Mouse (Mus musculus): ENCODE results near the gene Unc5c. TPM values are rescaled to one million over a fixed set of nuclear protein-coding genes. Genes with fewer than 3 reads are reported as not detected.

The Unc5c gene
- total RNA-seq, 2 experiments from 2014 or later: 52.2 to 56.9 TPM

DNA sequence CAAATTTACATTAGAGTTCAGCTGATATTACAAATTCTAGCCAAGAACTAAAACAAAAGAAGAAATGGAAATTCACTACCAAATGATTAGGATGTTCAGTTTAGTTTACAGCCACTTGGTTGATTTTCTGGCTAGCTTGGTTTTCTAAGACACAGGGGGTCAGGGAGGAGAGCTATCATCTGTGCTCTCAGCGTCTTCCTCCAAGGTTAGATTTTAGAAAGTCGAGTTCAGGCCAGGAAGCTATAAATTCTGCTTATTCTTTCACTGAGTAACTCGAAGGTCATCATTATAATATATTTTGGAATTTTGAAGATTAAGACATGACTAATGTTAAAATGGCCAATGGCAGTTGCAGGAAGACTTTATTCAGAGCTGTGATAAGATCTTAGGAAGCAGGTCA, 131.4 kb downstream of the Unc5c start:
- intact Hi-C loops (cut with DNase I): no loop called here
- no peak for DNase-seq

DNA sequence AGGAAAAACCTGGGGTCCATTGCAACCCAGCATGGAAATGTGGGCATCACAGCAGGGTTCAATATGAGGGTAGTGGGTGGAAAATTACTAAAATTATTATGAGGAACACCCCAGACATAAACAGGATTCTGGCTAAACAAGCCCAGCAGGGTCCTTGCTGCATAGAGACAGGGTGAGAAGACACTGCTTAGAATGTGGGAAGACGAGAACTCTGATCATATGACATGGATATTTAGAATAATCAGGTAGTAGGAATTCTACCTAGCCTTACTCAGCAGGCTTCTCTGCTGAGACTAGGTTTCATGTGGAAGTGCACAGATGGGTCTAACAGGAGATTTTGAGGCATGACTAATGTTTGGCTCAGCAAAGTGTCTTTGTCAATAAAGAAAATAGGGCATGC, 131.9 kb downstream of the Unc5c start:
- peak; percentile 39 for DNase-seq
- intact Hi-C loops (cut with DNase I): no loop called here

DNA sequence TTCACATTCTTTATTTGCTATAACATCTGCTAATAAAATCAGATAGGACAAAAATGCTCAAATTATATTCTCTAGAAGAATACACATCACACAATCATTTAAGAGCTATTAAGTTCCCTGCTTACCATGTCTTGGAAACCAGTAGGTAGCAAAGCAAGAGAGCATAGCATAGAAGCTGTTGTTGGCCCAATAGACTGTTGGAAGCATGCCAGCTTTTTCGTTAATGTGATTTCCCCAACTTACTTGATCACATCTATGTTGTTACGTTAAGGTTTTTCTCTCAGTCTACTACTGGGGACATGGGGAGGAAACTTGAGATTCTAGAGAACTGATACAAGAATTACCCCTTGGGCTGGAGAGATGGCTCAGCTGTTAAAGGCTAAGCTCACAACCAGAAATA, 133.0 kb downstream of the Unc5c start:
- no peak for DNase-seq
- intact Hi-C loops (cut with DNase I): no loop called here

DNA sequence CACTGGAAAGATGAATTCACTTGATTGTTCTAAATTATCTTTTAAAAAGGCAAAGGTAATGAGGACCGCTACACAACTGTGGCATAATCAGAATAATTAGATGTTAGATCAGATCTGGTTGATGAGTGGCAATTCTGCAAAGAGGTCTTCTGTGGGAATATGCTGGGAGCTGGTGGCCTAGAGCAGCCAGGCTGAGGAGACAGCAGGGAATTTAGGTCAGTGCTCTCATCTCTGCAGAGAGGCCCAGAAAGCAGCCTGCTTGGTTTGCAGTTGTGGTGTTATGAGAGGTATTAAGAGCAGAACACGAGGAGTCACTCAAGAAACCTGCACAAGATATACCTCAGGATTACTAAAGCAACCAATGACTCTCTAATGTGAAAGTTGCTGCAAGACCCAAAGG, 133.9 kb downstream of the Unc5c start:
- DNase-seq: no peak
- intact Hi-C loops (cut with DNase I): no loop called here

DNA sequence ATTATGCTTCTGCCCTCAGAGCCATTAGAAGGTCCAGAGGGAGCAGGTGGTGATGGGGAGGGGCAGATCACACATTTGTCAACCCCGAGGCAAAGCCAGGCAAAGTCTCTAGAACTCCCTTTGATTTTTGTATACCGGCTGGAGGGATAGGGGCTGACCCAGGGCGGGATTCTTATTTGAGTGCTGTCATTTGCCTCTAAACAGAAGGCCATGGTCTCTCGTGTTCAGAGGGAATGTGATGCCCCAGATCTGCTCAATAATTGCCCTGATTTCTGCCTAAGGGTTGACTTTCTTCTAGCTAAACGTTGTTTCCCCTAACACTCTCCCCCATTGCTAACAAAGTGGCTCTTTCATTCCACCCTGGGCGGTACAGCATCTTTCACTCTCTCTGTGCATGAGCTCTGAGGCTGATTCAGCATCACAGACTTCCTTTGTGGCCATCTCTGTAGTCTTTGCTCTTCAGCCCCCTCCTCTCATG, 136.1 kb downstream of the Unc5c start:
- DNase-seq: peak; percentile 63
- intact Hi-C loops (cut with DNase I): no loop called here

DNA sequence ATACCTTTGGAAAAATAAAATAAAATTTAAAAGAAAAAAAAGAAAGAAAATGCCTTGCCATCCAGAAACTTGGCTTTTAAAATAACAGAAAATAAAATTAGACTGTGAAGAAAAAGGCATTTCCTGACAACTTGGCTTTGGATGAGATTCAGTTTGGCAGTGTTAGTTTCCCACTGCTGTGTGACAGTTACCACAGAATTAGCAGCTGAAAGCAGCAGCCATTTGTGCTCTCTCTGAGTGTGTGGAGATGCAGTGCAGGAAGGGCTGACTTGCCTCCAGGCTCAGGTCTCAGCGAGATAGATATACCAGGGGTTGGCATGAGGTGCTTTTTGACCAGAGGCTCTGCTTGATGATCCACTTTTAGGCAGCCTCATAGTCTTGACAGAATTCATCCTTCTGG, 151.7 kb downstream of the Unc5c start:
- intact Hi-C loops (cut with DNase I): no loop called here

DNA sequence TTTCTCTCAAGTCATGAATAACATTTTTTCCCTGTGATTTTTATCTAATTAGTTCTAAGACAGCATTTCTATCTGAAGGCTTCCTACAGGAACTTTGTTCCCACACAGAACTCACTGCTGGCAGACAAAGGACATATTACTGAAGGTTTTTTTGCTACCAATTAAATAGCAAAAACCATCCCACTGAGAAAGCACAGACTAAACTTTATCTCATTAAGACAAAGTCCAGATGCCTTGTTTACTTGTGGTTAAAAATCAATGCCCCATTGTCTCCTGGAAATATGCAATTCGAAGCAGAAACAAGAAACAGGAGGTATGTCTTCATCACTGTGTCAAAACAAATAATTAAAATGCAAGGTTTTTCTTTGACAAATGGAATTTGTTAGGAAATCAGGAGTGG, 153.7 kb downstream of the Unc5c start:
- intact Hi-C loops (cut with DNase I): no loop called here
- DNase-seq: no peak

More for the DNA sequence above, 151.7 kb downstream of the Unc5c start:
- DNase-seq: no peak

DNA sequence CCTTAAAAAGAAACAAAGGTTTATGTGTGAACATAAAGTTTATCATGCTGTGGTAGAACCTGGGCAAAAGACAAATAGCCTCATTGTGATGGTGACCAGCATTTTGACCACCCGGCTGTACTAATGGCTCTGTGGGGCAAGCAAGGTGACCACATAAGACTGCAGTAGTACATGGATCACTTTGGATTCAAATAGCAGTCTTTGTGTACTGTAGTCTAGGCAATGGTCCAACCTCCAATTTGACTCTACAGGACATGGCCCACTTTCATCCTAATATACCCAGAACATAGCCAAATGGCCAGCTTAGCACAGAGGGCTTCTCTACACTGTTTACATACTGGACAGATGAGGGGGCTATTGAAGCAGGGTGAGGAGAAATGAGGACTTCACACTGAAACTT, 156.5 kb downstream of the Unc5c start:
- no peak for DNase-seq
- intact Hi-C loops (cut with DNase I): no loop called here

DNA sequence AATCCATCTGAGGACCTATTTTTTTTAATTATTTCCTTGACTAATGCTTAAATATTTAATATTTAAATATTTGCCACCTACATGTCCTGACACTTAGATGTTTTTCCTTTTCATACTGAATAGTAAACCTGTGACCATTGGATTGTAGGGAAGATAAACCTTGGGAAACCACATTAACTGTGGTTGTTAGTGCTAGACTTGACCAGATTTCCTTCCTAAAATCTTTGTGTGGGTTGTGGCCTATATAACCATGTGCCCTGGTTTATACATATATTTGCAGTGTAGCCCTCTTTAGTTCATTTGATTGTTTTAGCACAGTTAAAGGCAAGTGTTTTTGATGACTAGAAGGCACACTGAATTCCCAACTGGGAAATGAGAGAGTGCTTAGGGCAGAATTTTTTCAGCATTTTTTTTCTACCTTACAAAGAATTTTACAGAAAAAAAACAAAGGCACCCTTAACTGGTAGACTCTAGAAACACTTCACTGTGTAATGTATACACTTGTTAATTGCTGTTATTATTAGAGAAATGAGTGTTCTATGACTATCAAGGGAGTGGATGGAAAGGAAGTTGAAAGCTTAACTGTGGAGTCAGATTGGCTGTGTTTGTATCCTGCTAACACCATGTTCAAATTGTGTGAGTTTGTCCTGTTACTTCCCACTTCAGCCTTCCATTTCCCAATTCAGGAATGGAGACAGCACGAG, 162.1 kb downstream of the Unc5c start:
- intact Hi-C loops (cut with DNase I): no loop called here
- no peak for DNase-seq

DNA sequence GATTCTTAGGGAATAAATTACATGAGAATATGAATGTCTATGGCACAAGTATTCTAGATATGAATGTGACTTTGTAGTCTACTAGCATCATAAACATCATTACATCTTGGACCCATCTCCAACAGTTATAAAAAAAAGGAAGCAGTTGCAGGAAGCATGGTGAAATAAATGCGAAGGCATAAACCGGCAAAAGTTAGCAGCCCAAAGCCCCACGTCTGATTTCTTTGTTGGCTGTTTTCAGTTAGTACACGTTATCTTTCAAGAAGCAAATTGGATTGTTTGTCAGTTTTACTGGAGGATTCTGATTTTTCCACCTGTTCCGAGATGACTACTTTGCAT, 162.6 kb downstream of the Unc5c start:
- DNase-seq: no peak
- intact Hi-C loops (cut with DNase I): no loop called here

DNA sequence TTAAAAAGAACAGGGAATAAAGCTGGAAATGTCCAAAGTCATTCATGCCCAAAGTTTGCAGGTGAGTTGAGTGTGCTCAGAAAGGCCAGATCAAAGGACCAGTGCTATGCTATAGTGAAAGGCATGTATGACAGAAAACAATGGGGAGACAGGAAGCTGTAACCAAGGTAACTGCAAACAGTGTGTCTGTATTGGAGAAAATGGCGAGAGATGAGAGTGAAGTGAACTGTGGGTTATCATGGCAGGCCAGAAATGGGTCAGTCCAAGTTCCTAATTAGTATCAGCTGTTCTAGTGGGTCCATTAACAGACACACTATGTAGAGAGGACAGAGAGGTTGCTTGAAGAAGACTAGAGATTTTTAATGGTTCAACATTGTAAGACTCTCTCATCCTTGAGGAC, 164.4 kb downstream of the Unc5c start:
- no peak for DNase-seq
- intact Hi-C loops (cut with DNase I): no loop called here

DNA sequence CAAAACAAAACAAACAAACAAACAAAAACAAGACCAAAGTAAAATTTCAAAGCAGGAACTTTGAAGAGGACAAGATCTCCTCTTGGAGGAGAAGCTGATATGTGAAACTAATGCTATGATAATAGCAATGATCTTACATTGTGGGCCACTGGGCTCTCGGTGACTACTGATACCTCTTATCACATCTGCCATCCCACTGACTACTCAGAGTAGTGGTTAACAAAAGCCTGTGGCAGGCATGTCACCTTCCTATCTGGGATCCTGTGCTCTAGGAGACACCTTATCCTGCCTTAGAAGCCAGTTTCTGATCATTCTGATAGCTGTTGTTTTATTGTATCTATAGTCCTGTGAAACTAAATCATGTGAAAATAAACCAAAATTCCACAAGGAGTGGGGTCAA, 172.9 kb downstream of the Unc5c start:
- intact Hi-C loops (cut with DNase I): no loop called here
- no peak for DNase-seq

DNA sequence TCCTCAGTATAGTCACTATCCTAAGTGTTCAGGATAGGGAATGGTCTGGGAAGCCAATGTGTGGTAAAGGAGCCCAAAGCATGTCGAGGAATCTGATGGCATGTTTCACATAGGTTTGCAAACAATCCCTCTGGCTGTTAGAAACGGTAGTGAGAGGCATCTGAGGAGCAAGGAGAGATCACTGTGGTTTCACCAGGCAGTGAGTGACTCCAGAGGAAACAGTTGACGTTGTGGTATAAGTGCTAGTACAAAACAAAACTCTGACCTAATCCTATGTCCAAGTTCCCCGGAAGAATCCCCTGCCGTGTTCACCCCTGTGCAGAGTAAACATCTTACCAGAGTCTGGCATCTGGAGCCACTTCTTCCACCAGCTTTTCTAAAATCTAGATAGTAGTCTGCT, 179.2 kb downstream of the Unc5c start:
- DNase-seq: no peak
- intact Hi-C loops (cut with DNase I): no loop called here

DNA sequence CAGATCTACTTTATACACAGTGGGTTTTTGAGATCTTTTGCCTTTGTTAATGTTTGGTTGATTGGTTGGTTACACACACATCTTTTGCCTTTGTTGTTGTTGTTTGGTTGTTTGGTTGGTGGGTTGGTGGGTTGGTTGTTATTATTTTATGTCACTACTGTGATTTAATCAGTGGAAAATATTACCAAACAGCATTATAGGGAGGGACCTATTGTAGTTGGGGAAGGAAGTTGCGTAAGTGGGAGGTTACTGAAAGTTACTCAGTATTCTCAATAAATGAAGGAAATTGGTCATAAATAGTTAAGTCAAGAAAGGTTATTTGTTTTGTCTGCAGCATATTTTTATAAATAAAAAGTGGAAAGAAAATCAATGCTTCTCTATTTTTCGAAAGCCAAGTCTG, 181.6 kb downstream of the Unc5c start:
- intact Hi-C loops (cut with DNase I): no loop called here
- no peak for DNase-seq

DNA sequence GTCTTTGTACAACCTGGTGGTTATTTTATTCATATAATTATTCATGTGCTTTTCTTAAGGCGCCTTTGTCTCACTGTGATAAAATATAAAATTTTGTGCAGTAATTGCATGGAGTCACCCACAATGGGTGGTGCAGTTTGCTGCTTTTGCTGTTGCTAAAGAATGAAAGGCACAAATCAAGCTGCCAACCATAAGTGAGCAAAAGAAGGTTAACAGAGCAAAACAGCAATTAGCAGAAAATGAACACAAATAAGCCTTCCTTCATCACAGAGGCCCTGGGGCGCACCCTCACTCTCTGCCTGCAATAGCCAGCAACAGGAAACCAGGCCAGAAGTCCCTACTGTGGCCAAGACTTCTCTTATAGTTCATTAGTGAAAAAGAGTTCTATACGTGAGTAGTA, 185.6 kb downstream of the Unc5c start:
- no peak for DNase-seq
- intact Hi-C loops (cut with DNase I): no loop called here

DNA sequence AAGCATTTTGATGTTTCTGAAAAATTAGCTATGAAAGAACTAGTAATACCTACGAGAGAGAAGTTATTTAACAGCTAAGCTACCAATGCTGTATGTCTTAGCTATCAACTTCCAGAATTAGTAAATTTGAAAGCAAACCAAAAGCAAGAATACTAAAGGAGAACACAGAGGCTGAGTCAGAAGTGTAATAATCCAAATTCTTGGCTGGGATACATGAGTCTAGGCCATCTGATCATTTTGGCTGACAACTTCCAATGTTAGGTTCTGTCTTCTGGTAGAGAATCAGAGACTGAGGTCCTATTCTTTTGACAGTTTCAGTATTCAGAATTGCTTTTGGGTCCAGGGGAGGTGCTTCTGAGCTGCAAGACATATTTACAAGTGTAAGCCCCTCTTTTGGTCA, 188.9 kb downstream of the Unc5c start:
- no peak for DNase-seq
- intact Hi-C loops (cut with DNase I): no loop called here

DNA sequence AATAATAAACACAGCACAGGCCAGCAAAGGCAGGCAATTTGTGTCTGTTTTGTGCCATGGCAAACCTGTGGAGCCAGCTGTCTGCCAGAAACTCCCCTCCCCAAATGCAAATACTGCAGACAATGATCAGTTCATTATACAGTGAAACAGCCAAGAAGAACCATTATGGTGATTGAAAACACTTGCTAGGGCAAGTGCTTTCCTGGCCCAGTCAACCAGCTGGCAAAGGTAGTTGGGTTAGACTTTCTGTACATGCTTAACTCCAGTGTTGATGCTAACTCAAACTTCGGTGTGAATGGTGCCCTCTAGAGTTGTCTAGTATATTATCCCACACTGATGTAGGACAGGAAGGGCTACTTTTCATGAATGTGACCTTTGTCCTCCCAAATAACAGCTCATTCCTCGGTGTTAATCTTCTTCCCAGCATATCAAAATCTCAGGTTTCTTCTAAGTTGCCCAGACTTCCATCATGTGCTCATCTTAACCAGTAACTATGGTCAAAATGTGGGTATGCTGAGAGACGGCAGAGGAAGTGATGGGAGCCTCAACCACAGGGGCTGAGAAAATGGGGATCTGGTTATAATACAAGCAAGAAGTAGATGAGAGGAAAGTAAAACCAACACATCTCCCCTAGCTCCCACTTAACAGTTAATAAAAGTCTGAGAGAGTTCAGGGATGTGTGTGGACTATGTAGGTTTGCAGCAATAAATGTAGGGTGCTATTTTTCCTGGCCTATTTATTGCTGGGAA, 194.2 kb downstream of the Unc5c start:
- intact Hi-C loops (cut with DNase I): no loop called here
- peak; percentile 6 for DNase-seq

DNA sequence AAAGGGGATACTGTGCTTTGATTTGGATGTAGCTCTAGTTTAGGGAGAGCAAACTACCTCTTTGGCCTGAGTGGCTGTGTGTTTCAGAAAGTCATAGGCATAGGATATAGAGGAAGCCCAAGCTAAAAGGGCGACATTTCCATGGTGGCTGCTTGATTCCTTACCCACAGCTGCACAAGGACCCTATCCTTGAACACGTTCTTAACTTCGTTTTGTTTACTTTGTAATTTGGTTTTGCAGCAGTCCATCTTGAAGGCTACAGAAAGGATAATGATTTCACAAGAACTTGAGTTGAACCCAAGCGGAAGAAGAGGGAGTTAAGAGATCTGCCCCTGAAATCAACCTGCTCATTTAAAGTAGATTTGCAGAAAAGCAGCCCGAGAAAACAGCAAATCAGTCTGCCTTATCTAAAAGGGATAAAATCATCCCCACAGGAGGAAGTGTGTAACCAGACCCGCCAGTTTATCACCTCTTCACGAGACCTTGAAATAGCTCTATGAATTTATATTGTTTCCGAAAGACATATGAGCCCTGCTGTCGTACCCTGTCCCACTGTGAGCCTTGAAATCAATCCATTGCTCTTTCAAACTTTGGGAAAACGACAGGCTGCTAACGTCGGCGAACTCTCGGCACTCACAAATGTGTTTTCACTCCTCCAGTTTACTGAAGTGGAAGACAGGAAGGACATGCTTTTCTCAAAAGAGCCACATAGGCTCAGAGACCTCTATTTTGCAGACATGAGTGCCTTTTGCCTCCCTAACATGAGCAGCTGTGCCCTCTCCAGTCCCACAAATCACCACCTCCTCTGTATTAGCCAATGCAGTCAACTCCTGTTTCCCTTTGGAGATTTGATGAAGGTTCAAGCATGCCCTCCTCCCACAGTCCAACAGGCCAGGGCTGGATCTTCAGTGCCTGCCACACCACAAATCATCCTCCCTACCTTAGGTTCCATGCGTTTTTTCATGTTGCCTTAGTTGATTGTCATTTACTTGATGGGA, 195.3 kb downstream of the Unc5c start:
- intact Hi-C loops (cut with DNase I): no loop called here
- no peak for DNase-seq

DNA sequence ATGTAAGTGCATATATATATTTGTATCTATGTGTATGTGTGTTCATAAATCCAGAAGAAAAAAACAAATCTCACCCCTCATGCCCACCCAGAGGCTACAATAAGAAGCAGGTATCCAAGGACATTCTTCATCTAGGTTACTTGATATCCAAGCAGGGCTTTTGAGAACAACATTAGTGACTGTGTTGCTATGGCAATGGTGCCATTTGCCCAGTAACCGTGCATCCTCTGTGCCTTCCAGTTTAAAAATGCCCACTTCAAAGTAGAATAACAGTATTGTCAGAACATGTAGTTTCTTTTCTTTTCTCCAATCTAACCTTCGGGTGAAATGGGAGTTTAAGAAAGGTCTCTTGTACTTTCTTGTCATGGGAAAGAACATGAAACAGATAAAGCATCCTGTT, 224.1 kb downstream of the Unc5c start:
- intact Hi-C loops (cut with DNase I): no loop called here
- DNase-seq: no peak

DNA sequence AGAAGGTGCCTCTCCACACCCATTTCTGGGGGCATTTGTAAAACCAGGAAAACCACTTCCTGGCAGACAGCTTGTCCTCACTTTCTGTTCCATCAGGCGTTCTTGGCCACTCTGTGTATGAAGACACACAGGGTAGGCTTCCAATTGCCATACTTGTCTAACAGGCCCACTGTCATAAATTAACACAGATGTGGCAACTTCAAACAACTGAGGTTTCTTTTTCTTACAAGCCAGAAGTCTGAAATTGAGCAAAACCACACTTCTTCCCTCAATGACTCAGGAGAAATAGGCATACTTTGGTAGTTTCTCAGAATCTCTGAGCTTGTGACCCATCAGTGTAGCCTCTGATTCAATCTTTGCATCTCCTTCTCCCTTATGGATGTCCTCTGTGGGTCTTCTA, 225.7 kb downstream of the Unc5c start:
- DNase-seq: no peak
- intact Hi-C loops (cut with DNase I): no loop called here

DNA sequence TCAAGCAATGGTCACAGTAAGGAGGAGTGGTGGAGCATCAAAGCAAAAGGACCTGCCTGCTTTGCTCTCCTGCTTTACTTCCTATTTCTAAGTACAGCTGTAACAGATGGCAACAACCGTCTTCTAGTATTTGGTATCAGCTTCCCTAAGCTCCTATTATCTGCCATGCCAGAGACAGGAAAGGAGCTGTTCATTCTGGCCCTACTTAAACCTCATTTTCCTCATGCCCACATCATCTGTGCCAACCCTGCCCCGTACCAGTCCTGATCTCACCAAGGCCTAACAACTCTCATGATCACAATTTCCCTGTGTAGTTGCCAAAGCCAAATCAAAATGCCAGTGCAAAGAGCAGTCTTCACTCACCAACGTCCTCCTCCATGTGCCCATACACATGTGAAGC, 226.4 kb downstream of the Unc5c start:
- DNase-seq: no peak
- intact Hi-C loops (cut with DNase I): no loop called here

All from left cerebral cortex, postnatal 4 days (tissue).